Mouse (Mus musculus): ENCODE results near the gene Hacd2.
A peak's percentile ranks its signal among the peaks of the same experiment; 100 is the strongest.

Hacd2 gene

GRCm38 (mm10) chr16:35055861-35056260 is 33.6 kb downstream of the Hacd2 start:
- DNase-seq (ENCODE audit: low spot score): no peak

GRCm38 (mm10) chr16:35056306-35056705 is 34.1 kb downstream of the Hacd2 start:
- no peak for DNase-seq (ENCODE audit: low spot score)

- DNase-seq (ENCODE audit: low spot score): no peak
Measured at GRCm38 (mm10) chr16:35056786-35057185, 34.6 kb downstream of the Hacd2 start.

GRCm38 (mm10) chr16:35061017-35061416 is 38.8 kb downstream of the Hacd2 start:
- no peak for DNase-seq (ENCODE audit: low spot score)

GRCm38 (mm10) chr16:35065724-35066123 is 43.5 kb downstream of the Hacd2 start:
- no peak for DNase-seq (ENCODE audit: low spot score)

GRCm38 (mm10) chr16:35067095-35067494 is 44.9 kb downstream of the Hacd2 start:
- DNase-seq (ENCODE audit: low spot score): no peak

- no peak for DNase-seq (ENCODE audit: low spot score)
Measured at GRCm38 (mm10) chr16:35067631-35068030, 45.4 kb downstream of the Hacd2 start.

GRCm38 (mm10) chr16:35068886-35069285 is 46.7 kb downstream of the Hacd2 start:
- DNase-seq (ENCODE audit: low spot score): no peak

GRCm38 (mm10) chr16:35074436-35074835 is 52.2 kb downstream of the Hacd2 start:
- DNase-seq (ENCODE audit: low spot score): no peak

GRCm38 (mm10) chr16:35075643-35076042 is 53.4 kb downstream of the Hacd2 start:
- no peak for DNase-seq (ENCODE audit: low spot score)

- DNase-seq (ENCODE audit: low spot score): no peak
Measured at GRCm38 (mm10) chr16:35093500-35093899, 71.3 kb downstream of the Hacd2 start.

GRCm38 (mm10) chr16:35097870-35098530 is 75.8 kb downstream of the Hacd2 start:
- DNase-seq (ENCODE audit: low spot score): no peak

- DNase-seq (ENCODE audit: low spot score): no peak
Measured at GRCm38 (mm10) chr16:35101751-35102420, 79.7 kb downstream of the Hacd2 start.

GRCm38 (mm10) chr16:35102866-35103620 is 80.8 kb downstream of the Hacd2 start:
- DNase-seq (ENCODE audit: low spot score): no peak

- no peak for DNase-seq (ENCODE audit: low spot score)
Measured at GRCm38 (mm10) chr16:35107985-35108384, 85.8 kb downstream of the Hacd2 start.

- DNase-seq (ENCODE audit: low spot score): no peak
Measured at GRCm38 (mm10) chr16:35109156-35109555, 86.9 kb downstream of the Hacd2 start.

GRCm38 (mm10) chr16:35109656-35110291 is 87.5 kb downstream of the Hacd2 start:
- no peak for DNase-seq (ENCODE audit: low spot score)

- DNase-seq (ENCODE audit: low spot score): peak; percentile 11
Measured at GRCm38 (mm10) chr16:35110410-35111142, 88.3 kb downstream of the Hacd2 start.

- no peak for DNase-seq (ENCODE audit: low spot score)
Measured at GRCm38 (mm10) chr16:35111143-35111620, 89.0 kb downstream of the Hacd2 start.

- no peak for DNase-seq (ENCODE audit: low spot score)
Measured at GRCm38 (mm10) chr16:35113496-35113895, 91.3 kb downstream of the Hacd2 start.

- no peak for DNase-seq (ENCODE audit: low spot score)
Measured at GRCm38 (mm10) chr16:35116328-35116956, 94.2 kb downstream of the Hacd2 start.
